Mouse (Mus musculus) heart, embryonic 14.5 days (tissue): Measurements from ENCODE around the gene Gm21987. TPM values are rescaled to one million over a fixed set of nuclear protein-coding genes. Genes with fewer than 3 reads are reported as not detected.
A peak's percentile ranks its signal among the peaks of the same experiment; 100 is the strongest.

Experiments
- ATAC-seq: fragments of 200-750 bp; cut with Nextera tagmentation; 2 replicates; pipeline ENCODE4 v1.8.0; 2017; ENCODE audit warnings: low read depth, moderate TSS enrichment; ENCODE audit not compliant: insufficient number of reproducible peaks, insufficient read depth, low FRiP score
- H3K27ac ChIP-seq, 2 experiments: fragments of 200-500 bp in 1 of 2; fragments of 300-500 bp in 1 of 2; sonication (generic) in 1 of 2; replicated peaks in 1 of 2; 2 replicates each; pipeline ENCODE4 v1.5.1; 2012 to 2014; ENCODE audit warnings: low read depth in 2 of 2, low read length in 2 of 2, control low read depth in 1 of 2, mild to moderate bottlenecking in 1 of 2, mixed read lengths in 1 of 2; ENCODE audit not compliant: control insufficient read depth in 1 of 2, insufficient read depth in 1 of 2
- H3K27me3 ChIP-seq: fragments of 300-500 bp; sonication (generic); 2 replicates; pipeline ENCODE4 v1.6.1; 2014; ENCODE audit warnings: mild to moderate bottlenecking, low read length, control low read depth; ENCODE audit not compliant: control insufficient read depth, insufficient read depth
- H3K36me3 ChIP-seq: fragments of 300-500 bp; sonication (generic); 2 replicates; pipeline ENCODE4 v1.6.1; 2014; ENCODE audit warnings: mild to moderate bottlenecking, control low read depth, low read length, mixed read lengths; ENCODE audit not compliant: control insufficient read depth, insufficient read depth
- H3K4me1 ChIP-seq, 2 experiments: fragments of 200-500 bp in 1 of 2; fragments of 300-500 bp in 1 of 2; sonication (generic) in 1 of 2; 2 replicates each; pipeline ENCODE4 v1.6.1; 2012 to 2014; ENCODE audit warnings: low read length in 2 of 2, control low read depth in 1 of 2, mixed read lengths in 1 of 2; ENCODE audit not compliant: control insufficient read depth in 2 of 2, insufficient read depth in 2 of 2
- H3K4me2 ChIP-seq: fragments of 300-500 bp; sonication (generic); 2 replicates; pipeline ENCODE4 v1.6.1; 2014; ENCODE audit warnings: mild to moderate bottlenecking, low read length
- H3K4me3 ChIP-seq, 2 experiments: fragments of 200-500 bp in 1 of 2; fragments of 300-500 bp in 1 of 2; sonication (generic) in 1 of 2; 2 replicates each; pipeline ENCODE4 v1.5.1; 2012 to 2014; ENCODE audit warnings: low read length in 2 of 2, mild to moderate bottlenecking in 2 of 2, control low read depth in 1 of 2, low read depth in 1 of 2, moderate library complexity in 1 of 2; ENCODE audit not compliant: control insufficient read depth in 1 of 2, insufficient read depth in 1 of 2
- H3K9ac ChIP-seq: fragments of 300-500 bp; sonication (generic); 2 replicates; pipeline ENCODE4 v1.6.1; 2014; ENCODE audit warnings: mild to moderate bottlenecking, low read length
- H3K9me3 ChIP-seq: fragments of 300-500 bp; sonication (generic); 2 replicates; pipeline ENCODE4 v1.6.1; 2016; ENCODE audit warnings: low read length, control low read depth; ENCODE audit not compliant: control insufficient read depth
- WGBS: fragments of 180-500 bp; shearing (Covaris S2); extraction: QIAGEN DNeasy Blood & Tissue Kit; methylation state at CpG from one replicate; pipeline ENCODE4 v1.1.7; 2014; 5-methylcytosine and 5-hydroxymethylcytosine counted together
- polyA plus RNA-seq: library from polyadenylated mRNA; unstranded; fragments of >200 nt; fragmentation: Nextera tagmentation; extraction: Ambion mirVana; gene quantifications from 2 replicates; pipeline ENCODE4 v1.2.1, GENCODE M21; 2014

Gene Gm21987
- polyA plus RNA-seq, 1 experiment from 2014 or later: 4.9 TPM

DNA sequence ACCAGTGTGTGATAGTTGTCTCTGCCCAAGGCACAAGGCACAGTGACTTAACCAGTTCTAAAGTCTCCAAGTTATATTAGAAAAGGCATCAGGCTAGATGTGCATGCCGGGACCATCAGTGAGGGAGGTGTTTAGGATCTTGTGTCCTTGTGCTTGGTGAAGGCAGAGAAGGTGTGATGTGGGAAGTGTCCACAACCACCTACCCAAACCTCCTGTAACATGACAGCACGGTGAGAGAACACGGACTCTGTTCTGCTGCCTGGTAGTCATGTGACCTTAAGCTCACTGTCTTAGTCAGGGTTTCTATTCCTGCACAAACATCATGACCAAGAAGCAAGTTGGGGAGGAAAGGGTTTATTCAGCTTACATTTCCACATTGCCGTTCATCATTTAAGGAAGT, 19.4 kb downstream of the Gm21987 start:
- peaks cover 45% of the 10 kb centered on the region for H3K36me3 ChIP-seq
- H3K9ac ChIP-seq: peak overlapping the region; percentile 98
- H3K4me2 ChIP-seq: peak overlapping the region; percentile 80
- no peaks in the 10 kb centered on the region for H3K27me3 ChIP-seq
- WGBS: 24% methylated on average over 4 of the region's 4 CpGs
- no peaks in the 10 kb centered on the region for H3K9me3 ChIP-seq
- peak overlapping the region; percentile 73 to 93 for H3K4me3 ChIP-seq
- peak overlapping the region; percentile 14 to 99; a peak in 3 of 4 replicates for H3K27ac ChIP-seq
- no peak for ATAC-seq
- peaks cover 24 to 48% of the 10 kb centered on the region in 2 experiments for H3K4me1 ChIP-seq

DNA sequence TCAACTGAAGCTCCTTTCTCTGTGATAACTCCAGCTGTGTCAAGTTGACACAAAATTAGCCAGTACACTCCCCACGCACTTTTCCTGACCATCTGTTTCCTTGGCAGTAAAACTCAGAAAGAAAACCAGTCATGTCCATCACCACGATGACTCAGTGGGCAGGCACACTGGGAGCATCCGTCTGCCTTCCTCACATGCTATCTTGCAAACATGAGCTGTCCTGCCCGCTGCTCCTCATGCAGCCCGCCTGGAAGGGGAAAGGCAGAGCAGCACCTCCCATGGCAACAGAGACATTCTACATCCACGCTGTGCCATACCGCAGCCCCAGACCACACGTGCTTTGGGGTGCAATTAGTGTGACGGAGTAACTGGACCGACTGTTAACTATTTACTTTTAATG, 21.5 kb downstream of the Gm21987 start:
- H3K27ac ChIP-seq: no peak overlapping the region; a peak in 1 of 4 replicates
- no peaks in the 10 kb centered on the region for H3K27me3 ChIP-seq
- peak overlapping the region; percentile 51 for H3K4me2 ChIP-seq
- ATAC-seq: no peak
- peaks cover 64% of the 10 kb centered on the region for H3K36me3 ChIP-seq
- 21% methylated on average over 10 of the region's 10 CpGs for WGBS
- peak overlapping the region; percentile 43 for H3K9ac ChIP-seq
- peak overlapping the region in 1 of 2 experiments; percentile 2; a peak in 1 of 4 replicates for H3K4me3 ChIP-seq
- no peaks in the 10 kb centered on the region for H3K9me3 ChIP-seq
- H3K4me1 ChIP-seq: peaks cover 14 to 50% of the 10 kb centered on the region in 2 experiments

DNA sequence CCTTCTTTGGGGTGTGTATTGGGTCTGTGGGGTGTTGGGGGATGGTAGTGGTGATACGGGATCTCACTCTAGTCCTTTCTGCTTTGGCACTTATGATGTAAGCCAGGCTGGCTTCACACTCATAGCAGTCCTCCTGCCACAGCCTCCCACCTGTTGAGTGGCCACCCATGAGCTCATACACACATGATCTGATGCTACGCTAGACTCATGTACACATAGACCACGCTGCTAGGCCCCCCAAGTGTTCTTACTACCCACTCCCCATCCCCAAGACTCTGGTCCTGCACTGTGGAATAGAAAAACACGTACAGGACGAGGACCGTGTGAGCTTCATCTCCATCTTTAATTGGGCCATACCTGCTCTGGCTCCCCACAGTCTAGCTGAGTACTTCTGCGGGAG, 22.2 kb downstream of the Gm21987 start:
- no peaks in the 10 kb centered on the region for H3K27me3 ChIP-seq
- H3K27ac ChIP-seq: 0 out of 4 replicates have a peak overlapping the region, but pooled peaks of 1 of the 2 experiments have one; percentile 38
- H3K9me3 ChIP-seq: no peaks in the 10 kb centered on the region
- H3K9ac ChIP-seq: peak overlapping the region; percentile 43
- peaks cover 19 to 54% of the 10 kb centered on the region in 2 experiments for H3K4me1 ChIP-seq
- peak overlapping the region; percentile 51 for H3K4me2 ChIP-seq
- WGBS: 63% methylated on average over 7 of the region's 7 CpGs
- no peak for ATAC-seq
- H3K36me3 ChIP-seq: peaks cover 70% of the 10 kb centered on the region
- H3K4me3 ChIP-seq: no peak overlapping the region

DNA sequence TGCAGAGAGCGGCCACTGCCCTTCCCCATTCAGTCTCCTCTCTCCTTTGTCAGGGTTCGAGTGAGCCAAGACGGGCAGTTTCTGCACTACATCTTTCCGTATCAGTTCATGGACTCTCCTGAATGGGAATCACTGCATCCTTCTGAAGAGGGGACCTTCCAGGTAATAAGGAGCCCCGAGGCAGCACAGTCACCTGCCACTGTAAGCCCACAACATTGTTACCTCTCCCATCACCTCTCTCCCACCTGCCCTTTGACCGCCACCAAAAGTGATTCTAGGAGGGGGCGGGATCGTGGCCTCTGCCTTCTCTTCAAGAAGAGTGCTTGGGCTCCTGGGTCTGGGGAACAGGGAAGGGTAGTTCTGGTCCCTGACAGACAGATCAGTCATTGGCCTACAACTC, 22.6 kb downstream of the Gm21987 start:
- no peak overlapping the region for H3K4me3 ChIP-seq
- WGBS: 75% methylated on average over 8 of the region's 8 CpGs
- peak overlapping the region; percentile 43; the same call in 1 of the 2 replicates for H3K9ac ChIP-seq
- H3K36me3 ChIP-seq: peaks cover 75% of the 10 kb centered on the region
- no peaks in the 10 kb centered on the region for H3K9me3 ChIP-seq
- H3K4me1 ChIP-seq: peaks cover 22 to 58% of the 10 kb centered on the region in 2 experiments
- H3K27ac ChIP-seq: 0 out of 4 replicates have a peak overlapping the region, but pooled peaks of 1 of the 2 experiments have one; percentile 38
- peak overlapping the region; percentile 51; the same call in 1 of the 2 replicates for H3K4me2 ChIP-seq
- no peaks in the 10 kb centered on the region for H3K27me3 ChIP-seq
- ATAC-seq: no peak

DNA sequence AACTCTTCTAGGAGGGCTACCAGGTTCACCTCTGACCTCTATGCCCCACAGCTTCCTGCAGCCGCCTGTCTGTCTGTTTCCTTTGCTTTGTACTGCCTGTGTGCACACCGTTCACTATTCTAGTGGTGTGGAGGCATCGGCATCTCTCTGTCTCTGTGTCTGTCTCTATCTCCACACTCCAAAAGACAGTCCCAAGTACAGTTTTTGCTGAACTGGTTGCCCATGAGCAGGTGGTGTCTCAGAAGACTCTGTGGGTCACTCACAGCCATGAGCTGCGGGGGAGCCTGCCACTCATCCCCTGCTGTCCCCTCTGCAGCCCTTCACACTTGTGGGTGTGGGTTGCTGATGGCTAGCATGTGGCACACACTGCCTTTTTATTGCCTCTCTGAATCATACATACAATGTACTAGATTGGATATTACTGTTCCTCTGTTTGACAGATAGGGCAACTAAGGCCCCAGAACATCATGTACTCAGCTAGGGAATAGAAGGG, 23.2 kb downstream of the Gm21987 start:
- no peak overlapping the region for H3K4me3 ChIP-seq
- peaks cover 78% of the 10 kb centered on the region for H3K36me3 ChIP-seq
- no peak for ATAC-seq
- peaks cover 26 to 64% of the 10 kb centered on the region in 2 experiments for H3K4me1 ChIP-seq
- peak overlapping the region; percentile 51; the same call in 1 of the 2 replicates for H3K4me2 ChIP-seq
- no peaks in the 10 kb centered on the region for H3K27me3 ChIP-seq
- 73% methylated on average over 4 of the region's 4 CpGs for WGBS
- peak overlapping the region in 1 of 2 experiments; percentile 34; a peak in 2 of 4 replicates for H3K27ac ChIP-seq
- H3K9me3 ChIP-seq: no peaks in the 10 kb centered on the region
- H3K9ac ChIP-seq: peak overlapping the region; percentile 43; the same call in 1 of the 2 replicates

DNA sequence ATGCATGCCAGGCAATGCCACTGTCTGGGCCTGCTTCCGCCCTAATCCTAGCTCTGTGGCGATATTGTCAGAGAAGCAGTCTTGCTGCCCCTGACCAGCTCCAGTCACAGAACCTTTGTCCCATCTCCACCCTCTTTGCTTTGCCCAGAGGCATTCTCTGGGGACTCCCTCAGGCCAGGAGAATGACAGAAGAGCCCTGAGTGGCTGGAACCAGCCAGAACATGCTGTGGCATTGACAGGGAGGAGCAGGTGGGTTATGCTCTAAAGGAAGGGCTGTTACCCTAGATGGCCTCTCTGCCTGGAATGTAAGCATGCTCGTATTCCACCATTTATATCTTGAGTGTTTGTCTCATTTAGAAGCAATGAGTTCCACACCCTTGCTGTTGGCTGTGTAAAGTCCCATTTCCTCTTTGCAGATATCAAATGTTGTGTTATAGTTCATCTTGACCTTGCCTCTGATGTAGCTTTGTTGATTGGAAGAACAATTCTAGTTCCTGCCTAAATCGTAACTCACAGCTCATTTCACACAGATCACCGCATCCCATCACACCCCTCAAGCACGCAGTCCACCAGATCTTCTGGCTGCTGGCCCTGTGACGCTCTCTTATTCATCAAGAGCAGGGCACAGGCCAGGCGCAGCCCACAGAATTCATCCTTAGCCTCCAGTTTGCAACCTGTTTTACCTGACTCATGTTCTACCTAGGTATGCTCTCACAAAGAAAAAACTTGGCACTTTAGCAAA, 24.0 kb downstream of the Gm21987 start:
- ATAC-seq: no peak
- Histone ChIP-seq H3K9ac (0 out of 2 replicates have a peak overlapping the region, but pooled peaks have one; percentile 26), H3K4me2 (0 out of 2 replicates have a peak overlapping the region, but pooled peaks have one; percentile 11), H3K9me3 (no peaks in the 10 kb centered on the region), H3K27ac (0 out of 4 replicates have a peak overlapping the region, but pooled peaks of 1 of the 2 experiments have one; percentile 24), H3K27me3 (no peaks in the 10 kb centered on the region), H3K4me3 (no peak overlapping the region), H3K4me1 (peaks cover 28 to 72% of the 10 kb centered on the region in 2 experiments), H3K36me3 (peaks cover 78% of the 10 kb centered on the region)
- 52% methylated on average over 8 of the region's 8 CpGs for WGBS

DNA sequence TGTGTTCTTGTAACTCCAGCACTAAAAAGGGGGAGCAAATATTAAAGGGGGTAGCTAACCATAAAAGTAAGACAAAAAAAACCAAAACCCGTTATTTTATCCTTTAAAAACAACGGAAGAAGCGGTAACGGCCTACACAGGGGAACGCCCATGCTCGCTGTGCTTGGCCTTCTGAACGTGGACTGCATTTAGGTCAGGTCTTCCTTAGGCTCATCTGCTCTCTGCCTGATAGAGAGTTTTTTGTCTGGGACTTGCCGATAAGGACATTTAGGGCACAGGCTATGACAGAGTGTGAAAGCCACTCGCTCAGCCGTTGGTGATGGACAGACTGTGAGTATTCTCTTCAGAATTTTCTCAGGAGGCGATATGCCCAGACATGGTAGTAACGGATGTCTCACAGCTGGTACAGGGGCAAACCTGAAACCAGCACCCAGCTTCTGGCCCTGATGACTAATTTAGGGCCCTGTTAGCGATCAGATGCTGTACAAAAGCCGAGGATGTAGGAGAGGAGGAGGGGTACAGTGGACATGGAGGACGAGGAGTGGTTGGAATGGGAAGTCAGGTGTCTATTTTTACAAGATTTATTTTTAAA, 25.0 kb downstream of the Gm21987 start:
- Histone ChIP-seq H3K4me1 (peaks cover 34 to 80% of the 10 kb centered on the region in 2 experiments), H3K4me3 (no peak overlapping the region), H3K27ac (peak overlapping the region in 1 of 2 experiments; percentile 29; a peak in 1 of 4 replicates), H3K27me3 (no peaks in the 10 kb centered on the region), H3K4me2 (peak overlapping the region; percentile 11; the same call in 1 of the 2 replicates), H3K36me3 (peaks cover 82% of the 10 kb centered on the region), H3K9me3 (no peaks in the 10 kb centered on the region), H3K9ac (peak overlapping the region; percentile 26; the same call in 1 of the 2 replicates)
- 58% methylated on average over 15 of the region's 15 CpGs for WGBS
- no peak for ATAC-seq
